Mouse (Mus musculus): Measurements from ENCODE around the gene Camkmt.

Camkmt gene

DNA sequence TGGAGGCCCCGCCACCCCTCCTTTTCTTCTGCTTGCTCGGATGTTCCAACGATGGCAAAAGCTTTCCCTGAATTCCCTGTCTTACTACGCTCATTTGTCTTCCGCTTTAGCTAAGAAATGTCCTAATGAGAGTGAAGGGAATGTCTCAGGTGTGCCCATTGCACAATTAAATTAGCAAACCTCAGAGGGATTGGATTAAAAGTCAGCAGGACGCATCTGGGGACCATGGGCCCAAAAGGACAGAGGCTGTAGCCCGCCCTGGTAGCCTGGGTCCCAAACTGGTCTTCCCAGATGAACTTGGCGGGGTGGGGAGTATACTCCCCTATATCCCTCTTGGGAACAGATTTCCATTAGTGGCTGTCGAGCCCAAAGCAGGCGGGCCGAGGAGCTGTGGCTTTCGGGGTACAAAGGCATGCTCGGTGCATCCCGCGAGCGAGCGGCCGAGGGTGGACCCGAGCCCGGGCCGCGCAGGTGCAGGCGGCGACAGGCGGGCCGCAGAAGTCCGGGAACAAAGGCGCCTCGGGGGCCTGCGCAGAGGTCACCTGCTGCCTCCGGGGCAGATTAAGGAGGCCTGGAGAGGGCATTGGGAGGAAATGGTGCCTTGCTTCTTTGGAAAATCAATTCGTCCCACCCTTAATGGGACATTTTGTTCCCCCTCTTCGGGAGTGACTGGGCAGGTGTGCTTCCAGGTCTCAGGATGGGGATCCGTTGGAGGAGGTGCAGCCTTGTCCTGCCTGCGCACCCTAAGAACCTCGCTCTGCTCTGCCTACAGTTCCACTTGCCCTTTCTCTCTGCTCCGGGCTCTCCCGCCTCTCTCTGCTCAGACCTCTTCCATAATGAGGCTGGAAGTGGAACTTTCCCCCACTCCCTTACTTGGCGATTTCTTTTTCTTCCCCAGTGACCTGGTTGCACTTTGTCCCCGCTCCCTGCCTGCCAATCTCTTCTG lies 374.4 kb downstream of the Camkmt start:
- peak; percentile 79 for DNase-seq

DNA sequence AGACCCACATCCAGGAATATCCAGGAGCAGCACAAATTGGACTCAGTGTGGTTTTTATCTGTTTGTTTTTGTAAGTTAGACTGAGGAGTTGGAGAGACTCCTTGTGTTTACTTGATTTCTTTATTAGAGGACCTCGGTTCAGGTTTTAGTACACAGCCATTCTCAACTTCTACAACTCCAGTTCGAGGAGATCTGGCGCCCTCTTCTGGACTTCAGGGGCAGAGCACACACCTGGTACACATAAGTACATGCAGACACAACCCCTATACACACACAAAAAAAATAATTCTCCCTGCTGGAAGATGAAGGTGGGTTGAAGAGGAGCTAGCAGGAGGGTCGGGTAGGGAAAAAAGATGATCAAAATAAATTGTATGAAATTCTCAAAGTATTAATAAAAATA lies 379.4 kb downstream of the Camkmt start:
- DNase-seq: no peak

DNA sequence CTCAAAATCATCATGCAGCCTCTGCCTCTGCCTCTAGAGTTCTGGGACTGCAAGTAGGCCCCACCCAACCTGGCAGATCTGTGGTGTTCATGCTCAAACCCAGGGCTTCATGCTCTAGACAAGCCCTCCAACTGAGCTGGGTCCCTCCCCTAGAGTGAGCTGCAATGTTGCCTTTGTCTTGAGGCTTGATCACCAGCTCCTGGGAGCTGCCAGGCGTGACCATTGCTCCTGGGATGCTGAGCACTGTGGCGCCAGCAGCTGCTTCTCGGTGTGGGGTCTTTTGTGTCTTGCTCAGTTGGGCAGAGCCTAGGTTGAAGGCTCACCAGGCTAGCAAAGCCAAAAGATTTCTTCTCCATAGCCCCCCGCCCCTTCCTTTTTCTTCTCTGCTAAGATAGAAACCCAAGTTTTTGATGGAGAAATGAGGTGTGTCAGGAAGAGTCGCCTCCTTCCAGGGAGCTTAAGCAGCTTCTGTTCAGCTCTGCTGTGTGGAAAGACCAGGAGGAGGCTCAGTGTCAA lies 382.4 kb downstream of the Camkmt start:
- no peak for DNase-seq

DNA sequence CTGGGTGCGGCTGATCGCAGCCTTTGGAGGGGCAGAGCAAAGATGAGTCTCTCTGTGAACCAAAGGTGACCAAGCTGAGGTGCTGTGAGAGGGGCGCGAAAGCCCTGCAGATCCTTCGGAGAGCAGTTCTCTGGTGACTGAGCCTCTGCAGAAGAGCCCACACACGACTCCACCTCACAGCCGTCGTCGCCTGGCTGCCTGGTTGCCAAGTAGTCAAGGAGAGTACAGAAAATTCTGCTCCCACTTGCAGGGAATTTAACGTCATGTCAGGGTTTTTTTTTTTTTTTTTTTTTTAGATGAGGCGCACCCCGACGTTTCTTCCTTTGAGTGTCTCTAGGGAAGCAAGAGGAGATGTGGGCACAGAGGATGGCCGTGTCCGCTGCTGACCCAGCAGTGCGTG lies 382.9 kb downstream of the Camkmt start:
- DNase-seq: no peak

DNA sequence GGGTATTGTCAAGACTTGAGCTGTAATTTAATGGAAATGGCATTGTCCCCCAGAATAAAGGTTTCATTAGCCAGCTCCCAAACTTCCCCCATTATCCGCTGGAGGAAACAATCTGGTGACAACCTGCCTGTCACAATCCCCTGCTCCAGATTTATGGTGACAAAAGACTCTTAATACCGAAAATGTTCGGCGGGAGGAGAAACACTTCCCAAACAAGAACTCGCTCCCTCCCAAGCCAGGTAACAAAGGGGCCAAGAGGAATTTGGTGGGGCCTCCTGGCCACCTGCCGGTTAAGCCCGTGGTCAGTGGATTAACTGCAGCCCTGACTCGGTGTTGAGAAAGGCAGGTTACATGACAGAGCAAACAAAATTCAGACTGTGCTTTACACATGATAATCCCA lies 383.5 kb downstream of the Camkmt start:
- no peak for DNase-seq

DNA sequence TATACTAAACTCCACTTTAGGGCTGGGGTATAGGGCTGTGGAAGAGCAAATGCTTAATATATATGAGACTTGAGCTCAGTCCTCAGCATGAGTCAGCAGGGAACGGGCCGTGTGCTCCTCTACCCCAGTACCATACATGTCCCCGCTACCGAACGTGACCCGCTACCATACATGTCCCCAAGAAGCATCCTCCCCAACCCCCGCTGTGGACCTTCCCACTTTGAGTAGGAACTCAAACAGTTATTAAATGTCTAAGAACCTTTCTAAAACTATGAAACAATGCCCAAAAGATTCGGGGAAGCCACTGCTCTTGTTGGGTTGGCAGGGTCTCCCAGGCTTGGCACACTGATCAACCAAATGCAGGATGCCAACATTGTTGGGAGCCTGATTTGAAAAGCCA lies 390.9 kb downstream of the Camkmt start:
- no peak for DNase-seq

DNA sequence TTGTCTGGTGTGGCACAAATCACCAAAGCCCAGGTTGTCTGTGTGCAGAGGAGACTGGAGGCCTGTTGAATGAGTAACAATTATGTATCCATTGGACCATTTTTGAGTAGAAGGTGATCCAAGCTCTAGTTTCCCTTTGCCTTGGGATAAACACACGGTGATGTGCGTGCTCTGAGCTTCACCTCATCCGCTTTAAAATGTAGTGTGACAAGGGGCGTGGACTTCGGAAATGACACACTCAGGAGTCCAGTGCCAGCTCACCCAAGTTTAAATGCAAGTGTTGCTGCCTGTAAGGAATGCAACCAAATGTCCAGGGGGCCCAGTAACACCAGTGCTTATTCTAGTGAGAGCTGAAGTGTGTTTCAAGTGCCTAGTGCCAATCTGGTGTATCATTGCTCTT lies 392.7 kb downstream of the Camkmt start:
- DNase-seq: no peak

DNA sequence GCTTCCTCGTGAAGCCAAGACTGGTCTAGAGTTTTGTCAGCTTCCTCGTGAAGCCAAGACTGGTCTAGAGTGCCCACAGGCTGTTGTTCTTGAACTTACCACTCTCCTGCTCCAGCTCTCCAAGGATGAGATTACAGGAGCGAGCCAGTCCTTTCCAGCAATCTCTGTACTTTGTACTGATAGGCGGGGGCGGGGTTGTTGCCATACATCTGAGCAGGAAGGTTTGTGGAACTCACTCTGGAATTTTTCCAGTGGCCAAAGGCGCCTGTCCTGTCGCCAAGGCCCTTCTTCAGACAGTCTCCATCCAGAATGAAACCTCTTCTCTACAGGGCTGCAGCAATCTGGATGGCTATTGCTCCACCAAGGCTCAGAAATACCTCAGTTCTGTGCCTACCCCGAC lies 393.7 kb downstream of the Camkmt start:
- DNase-seq: no peak

DNA sequence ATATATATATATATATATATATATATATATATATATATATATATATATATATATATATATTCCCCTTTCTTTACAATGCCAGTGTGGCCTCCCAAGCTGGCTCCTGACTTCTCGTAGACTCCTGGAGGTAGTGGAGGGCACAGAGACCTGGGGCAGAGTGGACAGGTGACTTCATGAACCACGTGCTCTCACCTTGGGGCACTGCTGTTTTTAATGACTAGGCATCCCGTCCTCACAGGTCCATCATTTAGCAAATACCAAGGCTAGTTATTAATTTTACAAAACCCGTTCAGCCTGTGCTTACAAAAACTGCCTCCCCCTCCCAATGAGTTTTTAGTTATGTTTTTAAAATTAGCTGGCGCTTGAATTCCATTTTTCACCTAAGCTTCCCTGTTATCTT lies 394.2 kb downstream of the Camkmt start:
- DNase-seq: no peak

DNA sequence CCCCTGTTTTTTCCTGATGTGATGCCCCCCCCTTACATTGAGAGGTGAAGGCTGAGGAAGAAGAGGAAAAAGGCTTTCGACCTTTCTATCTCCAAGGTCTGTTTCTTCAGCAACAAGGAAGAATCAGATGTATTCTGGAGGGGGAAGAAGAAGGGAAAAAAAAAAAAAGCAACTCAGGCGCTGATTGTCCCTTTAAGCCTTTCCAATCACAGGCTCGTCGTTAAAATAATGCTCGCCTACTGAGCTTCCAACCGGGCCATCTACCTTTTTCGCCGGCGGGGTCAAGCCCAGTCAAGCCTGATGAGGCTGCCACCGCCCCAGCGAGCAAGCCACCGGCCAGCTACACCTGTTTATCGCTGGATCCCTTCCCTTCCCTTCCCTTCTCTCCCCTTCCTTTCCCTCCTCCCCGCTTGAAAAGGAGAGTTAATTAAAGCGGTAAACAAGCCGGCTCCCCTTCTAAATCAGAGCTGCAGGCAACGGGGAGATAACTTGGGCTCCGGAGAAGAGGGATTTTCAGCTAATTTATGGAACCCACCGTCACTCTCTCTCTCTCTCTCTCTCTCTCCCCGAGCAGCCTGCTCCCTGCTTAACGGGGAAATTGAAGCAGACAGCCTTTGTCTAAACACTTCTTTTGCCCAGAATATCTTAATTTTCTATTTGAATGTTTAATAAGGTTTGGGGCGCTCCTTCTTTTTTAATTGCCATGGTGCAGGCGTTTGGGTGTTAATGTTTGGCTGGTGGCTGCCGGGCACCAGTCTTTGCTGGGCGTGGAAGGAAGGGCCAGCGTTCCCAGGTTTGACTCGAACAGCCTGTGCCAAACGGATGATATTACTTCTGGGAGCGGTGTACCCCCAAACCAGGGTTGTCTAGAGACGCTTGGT lies 395.0 kb downstream of the Camkmt start:
- DNase-seq: no peak

DNA sequence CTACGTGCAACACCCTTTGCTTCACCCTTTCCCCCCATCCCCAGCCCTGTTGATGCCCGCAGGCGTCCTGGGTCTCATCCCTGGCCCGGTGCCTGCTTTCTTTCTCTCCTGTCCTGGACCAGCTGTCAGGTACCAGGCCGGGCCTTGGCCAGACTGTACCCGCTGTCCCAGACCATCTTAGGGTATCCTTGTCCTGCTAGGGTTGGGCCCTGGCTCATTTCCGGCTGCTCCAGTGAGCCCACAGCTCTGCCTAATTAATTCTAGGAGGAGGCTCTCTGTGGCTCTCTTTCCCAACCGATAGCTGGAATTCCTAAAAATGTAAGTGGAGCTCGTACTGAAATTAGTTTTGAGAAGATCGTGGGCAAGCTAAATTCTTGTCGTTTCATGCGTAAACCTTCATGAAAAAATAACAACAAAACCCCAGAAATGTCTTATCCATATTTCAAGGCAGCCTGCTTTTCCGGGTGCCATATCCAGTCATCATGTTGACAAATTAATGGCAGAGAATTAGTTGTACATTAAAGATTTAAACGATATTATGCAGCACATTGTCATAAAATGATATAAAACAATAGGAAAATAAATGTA lies 395.7 kb downstream of the Camkmt start:
- DNase-seq: no peak

DNA sequence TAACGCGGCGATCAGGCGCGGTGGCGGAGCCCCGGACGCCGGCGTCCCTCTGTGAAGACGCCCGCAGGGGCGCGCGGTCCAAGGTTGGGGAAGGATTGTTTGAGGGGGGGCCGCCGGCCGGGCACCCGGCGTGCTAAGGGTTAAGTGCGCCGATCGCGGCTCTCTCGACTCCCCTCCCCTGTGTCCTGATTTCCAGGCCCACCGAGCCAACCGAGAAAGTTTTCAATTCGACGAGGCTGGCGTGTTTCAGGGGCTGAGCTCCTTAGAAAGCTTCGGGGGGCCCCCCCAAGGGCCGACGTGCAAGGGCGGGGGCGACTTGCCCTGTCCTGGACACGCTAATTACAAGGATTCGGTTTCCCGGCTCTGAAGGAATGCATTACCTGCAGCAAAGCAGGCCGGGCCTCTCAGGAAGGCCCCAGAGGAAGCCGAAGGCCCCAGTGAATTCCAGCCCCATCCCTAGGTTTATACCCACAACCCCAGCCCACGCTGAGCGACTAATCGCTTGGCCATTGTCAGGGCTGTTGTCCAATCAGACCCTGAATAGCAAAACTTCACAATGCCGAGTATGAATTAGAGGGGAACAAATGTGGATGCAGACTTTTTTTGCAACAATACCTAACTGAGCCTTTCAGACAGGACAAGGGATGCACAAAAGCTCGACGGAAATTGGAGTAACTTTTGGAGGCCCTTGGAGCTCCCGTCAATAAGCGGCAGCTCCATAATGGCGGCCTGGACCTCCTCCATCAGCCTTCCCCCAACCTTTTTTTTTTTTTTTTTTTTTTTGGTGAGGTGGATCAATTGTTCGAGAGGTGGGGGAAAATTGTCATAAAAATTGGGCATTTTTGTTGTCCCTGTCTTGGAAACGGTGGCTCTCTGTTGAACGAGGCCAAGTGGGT lies 396.5 kb downstream of the Camkmt start:
- DNase-seq: no peak

DNA sequence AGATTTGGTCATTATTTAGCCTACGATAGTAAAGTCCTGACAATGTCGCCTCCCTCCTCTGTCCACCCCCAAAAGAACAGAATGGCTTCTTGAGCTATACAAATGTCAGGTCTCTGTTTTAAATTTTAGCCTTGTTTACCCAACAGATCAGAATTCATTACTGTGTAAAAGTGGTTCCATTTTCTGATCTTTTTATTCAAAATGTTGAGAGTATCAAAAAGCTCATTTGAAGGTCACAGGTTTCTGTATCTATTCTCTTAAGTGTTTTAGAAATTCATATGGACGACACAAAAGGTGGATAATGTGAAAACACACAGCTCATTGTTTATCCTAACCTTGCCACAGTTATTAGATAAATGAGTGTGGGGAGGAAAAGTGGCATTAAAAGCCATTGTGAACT lies 397.2 kb downstream of the Camkmt start:
- no peak for DNase-seq

DNA sequence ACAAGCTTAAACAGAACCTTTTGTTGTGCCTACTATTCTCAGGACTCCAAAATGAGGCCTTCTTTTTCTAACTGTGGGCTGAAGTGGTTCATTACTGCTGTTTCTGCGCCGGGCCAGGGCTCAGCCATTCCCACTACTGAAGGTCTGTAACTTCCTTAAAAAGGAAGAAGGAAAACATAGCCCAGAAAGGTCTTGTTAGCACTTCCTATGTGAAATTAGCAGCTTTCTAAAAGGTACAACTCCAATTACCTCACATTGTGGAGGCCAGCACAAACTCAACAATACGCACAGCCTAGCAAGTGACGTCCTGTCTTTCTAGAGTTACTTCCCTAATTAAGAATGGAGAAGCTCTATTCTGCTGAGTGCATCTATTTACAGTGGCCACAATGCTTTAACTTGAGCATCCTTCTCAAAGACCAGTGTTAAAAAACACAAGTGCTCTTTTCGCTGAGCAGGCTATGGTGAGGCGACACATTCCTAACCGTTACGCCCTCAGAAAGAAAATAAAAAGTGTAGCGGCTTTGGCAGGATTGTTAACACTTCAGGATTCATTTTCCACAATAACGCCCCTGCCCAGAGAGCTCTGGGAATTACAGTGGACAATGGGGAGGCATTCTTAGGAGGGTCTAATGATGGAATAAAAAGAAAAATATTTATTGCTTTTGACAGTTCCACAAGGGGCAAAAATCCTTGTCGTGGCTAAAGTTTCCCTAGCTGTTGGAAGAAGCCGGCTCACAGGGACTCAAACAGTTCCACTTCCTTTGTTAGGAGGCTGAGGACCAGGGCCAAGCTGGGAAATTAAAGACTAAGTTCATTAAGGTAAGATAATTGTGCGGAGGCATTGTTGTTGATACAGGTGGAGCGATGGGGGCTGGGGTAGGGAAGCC lies 398.5 kb downstream of the Camkmt start:
- DNase-seq: no peak

DNA sequence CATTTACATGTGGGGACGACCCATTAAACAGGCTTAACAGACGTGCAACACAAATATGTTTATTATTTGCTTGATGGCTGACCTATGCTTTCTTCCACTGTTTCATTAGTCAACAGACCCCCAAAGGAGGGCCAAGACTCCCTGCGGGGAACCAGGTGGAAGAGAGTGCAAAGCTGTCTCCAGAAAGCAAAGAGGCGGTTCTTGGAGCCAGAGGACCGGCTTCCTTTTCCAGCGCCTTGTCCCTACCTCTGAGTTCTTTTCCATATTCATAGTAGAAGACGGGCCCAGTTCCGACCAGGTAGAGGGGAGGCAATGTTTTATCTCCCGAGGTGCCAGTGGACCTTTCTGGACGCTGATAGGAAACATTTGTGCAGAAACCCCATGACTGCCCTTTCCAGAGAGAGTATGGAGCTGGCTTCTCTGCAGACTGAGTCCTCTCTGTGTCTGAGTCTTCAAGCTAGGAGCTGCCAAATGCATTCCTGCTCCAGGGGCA lies 399.2 kb downstream of the Camkmt start:
- DNase-seq: no peak

DNA sequence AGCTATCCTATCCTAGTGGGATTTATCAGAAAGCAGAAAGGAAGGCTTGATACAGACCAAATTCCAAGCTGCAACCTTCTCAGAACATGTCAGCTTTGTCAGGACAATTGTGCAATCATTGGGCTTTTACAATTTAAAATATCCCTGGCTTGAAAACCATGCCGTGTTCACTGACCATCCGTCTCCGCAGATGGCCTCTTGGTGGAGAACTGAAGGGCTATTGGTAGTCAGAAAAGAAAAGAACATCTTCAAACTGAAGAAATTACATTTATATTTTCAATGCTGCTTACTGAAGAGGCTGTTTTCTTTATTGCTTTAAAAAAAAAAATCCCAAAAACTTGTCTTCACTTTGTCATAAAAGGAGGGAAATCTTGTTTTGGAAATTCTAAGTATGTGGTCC lies 401.1 kb downstream of the Camkmt start:
- no peak for DNase-seq

DNA sequence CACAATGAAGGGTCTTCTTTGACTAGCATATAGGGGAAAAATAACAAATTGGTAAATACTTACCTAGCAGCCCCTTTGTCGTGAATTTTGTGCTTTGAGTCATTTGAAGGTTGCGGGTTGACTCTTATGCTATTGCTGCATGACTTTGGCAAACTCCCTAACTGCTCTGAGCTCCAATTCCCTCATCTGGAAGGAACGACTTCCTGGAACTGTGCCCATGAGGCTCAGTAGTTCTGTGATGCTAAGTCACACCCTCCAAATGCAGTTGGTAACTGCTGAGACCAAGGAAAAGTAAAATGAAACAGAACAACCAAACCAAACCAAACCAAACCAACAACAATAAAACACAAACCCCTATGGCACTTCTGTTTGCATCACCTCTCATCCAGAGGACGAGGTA lies 403.2 kb downstream of the Camkmt start:
- DNase-seq: no peak

DNA sequence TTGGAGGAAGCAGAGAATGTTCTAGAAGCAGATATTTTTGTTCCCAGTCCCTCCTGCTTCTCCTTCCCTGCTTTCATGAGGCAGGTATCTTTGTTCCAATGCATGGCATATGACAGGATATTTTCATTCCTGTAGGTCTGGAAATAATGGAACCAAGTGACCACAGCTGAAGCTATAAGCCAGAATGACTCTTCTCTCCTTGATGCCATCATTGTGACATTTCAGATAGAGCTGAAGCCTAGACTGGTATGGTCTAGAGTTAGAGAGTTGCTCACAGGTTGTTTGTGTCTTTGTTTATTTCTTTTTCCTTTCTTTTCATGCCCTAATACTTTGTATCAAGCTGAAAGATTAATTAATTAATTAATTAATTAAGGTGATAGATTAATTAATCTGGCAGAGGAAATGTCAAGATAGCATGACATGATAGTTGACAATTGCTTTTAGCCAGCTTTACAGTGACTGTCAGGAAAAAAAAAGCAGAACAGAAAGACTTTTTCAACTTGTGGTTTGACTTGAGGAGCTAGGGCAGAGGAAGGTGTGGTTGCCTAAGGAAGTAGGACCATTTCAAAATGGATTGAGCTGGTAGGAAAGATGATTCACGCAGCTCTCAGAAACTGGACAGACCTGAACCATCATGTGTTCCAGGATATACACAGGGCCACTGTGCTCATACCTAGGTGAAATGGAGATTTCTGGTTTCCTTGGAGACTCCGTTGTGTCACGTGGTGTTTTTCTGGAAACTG lies 404.8 kb downstream of the Camkmt start:
- DNase-seq: no peak

DNA sequence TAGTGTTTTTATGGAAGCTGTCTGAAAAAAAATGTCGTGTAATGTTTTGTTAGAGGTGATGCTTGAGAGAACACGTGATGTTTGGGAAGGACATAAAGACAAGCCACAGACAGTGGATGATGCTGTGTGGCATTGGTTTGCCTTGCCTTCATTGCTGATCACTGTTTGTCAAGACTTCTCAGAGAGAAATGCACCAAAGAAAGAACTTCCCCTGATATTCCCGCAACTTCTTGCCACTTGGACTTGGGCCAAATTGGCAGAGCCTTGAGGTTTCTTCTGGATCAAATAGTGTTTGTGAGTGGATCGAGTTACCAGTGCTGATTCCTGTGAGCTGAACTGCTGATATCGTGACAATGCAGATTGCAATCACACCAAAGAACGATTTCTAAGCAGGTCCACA lies 405.5 kb downstream of the Camkmt start:
- DNase-seq: no peak

DNA sequence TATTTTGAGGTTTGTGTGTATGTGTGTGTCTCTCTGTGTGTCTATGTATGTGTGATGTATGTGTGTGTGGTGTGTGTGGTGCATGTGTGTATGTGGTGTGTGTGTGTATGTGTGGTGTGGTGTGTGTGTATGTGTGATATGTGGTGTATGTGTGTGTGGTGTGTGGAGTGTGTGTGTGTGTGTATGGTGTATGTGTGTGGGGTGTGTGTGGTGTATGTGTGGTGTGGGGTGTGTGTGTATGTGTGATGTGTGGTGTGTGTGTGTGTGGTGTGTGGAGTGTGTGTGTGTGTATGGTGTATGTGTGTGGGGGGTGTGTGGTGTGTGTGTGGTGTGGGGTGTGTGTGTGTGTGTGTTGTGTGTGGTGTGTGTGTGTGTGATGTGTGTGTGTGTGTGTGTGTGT lies 414.5 kb downstream of the Camkmt start:
- DNase-seq: no peak
